Comparison of ENCODE assay signal across 17 mouse cellular contexts in genomic region chr14:93061824-93062620, GRCm38 (mm10).
"Had no signal": no experiment of that assay in that cellular context is flagged by ENCODE, and none has a peak within 500 bp of the region (broad histone marks: within the 10 kb centered on the region; RNA-seq: fewer than 3 reads in every experiment).

No protein-coding gene starts in this region.

- H3K4me1 ChIP-seq: limb, embryonic 13.5 days; liver, embryonic 15.5 days had no signal

- ATAC-seq: midbrain, embryonic 15.5 days had no signal

- H3K36me3 ChIP-seq: limb, embryonic 13.5 days; liver, embryonic 15.5 days; midbrain, embryonic 15.5 days; neural tube, embryonic 13.5 days had no signal

- H3K9ac ChIP-seq: limb, embryonic 13.5 days; liver, embryonic 15.5 days; midbrain, embryonic 15.5 days; neural tube, embryonic 13.5 days had no signal

- H3K4me3 ChIP-seq: layer of hippocampus, adult 2 months; limb, embryonic 13.5 days; liver, embryonic 15.5 days; midbrain, embryonic 15.5 days; neural tube, embryonic 13.5 days had no signal

- H3K9me3 ChIP-seq: limb, embryonic 13.5 days; liver, embryonic 15.5 days; midbrain, embryonic 15.5 days; neural tube, embryonic 13.5 days had no signal

- H3K27ac ChIP-seq: kidney, postnatal 0 days; layer of hippocampus, adult 2 months; limb, embryonic 13.5 days; liver, embryonic 15.5 days; macrophage; midbrain, embryonic 15.5 days; neural tube, embryonic 13.5 days had no signal

- DNase-seq: kidney, adult 8-10 months; kidney, postnatal 4 days; lung, adult 2 months; lung, postnatal 10 days; retina, postnatal 1 day; right cerebral cortex, postnatal 4 days; spleen, adult 18-20 months; thymus, adult 18-20 months; thymus, postnatal 14 days had no signal

- H3K4me2 ChIP-seq: limb, embryonic 13.5 days; liver, embryonic 11.5 days; liver, embryonic 15.5 days; midbrain, embryonic 15.5 days; neural tube, embryonic 13.5 days had no signal

- H3K27me3 ChIP-seq: limb, embryonic 13.5 days; liver, embryonic 15.5 days; midbrain, embryonic 15.5 days; neural tube, embryonic 13.5 days had no signal
